Mouse (Mus musculus): Measurements from ENCODE around the gene Plod3.

GRCm38 (mm10) chr5:136962501-136962900, 24.3 kb upstream of the Plod3 start:
- TF ChIP-seq CTCF (IDR thresholded peaks at IDR 0.05; ENCODE audit: low read depth), result peak; percentile 98
- TF ChIP-seq EP300 (IDR thresholded peaks at IDR 0.05; ENCODE audit: low read depth), result no peak
